Mouse (Mus musculus) liver, embryonic 15.5 days (tissue): ENCODE measurements around the gene Gm3488. TPM values are rescaled to one million over a fixed set of nuclear protein-coding genes. Genes with fewer than 3 reads are reported as not detected.
"Not testable (repeated sequence)": the region's sequence is repeated elsewhere in the genome, so short reads cannot be mapped to it uniquely, and the experiment has no call there.

Source experiments
- ATAC-seq: fragments of 200-750 bp; cut with Nextera tagmentation; 2 replicates; pipeline ENCODE4 v1.8.0; 2017; ENCODE audit warnings: moderate number of reproducible peaks, mild to moderate bottlenecking, moderate library complexity; ENCODE audit not compliant: insufficient read depth
- H3K27ac ChIP-seq: fragments of 300-500 bp; sonication (generic); replicated peaks from 2 replicates; pipeline ENCODE4 v1.5.1; 2015; ENCODE audit warnings: mild to moderate bottlenecking, inconsistent platforms
- H3K27me3 ChIP-seq: fragments of 300-500 bp; sonication (generic); 2 replicates; pipeline ENCODE4 v1.6.1; 2015; ENCODE audit warnings: mild to moderate bottlenecking, inconsistent platforms
- H3K36me3 ChIP-seq: fragments of 300-500 bp; sonication (generic); replicated peaks from 2 replicates; pipeline ENCODE4 v1.6.1; 2015; ENCODE audit warnings: moderate library complexity, mild to moderate bottlenecking, inconsistent platforms
- H3K4me1 ChIP-seq: fragments of 300-500 bp; sonication (generic); replicated peaks from 2 replicates; pipeline ENCODE4 v1.6.1; 2015; ENCODE audit warnings: inconsistent platforms
- H3K4me2 ChIP-seq: fragments of 300-500 bp; sonication (generic); 2 replicates; pipeline ENCODE4 v1.6.1; 2015; ENCODE audit warnings: moderate library complexity, mild to moderate bottlenecking, inconsistent platforms
- H3K4me3 ChIP-seq: fragments of 300-500 bp; sonication (generic); replicated peaks from 2 replicates; pipeline ENCODE4 v1.5.1; 2015; ENCODE audit warnings: mild to moderate bottlenecking, inconsistent platforms
- H3K9ac ChIP-seq: fragments of 300-500 bp; sonication (generic); 2 replicates; pipeline ENCODE4 v1.6.1; 2015; ENCODE audit warnings: moderate library complexity, mild to moderate bottlenecking, inconsistent platforms
- H3K9me3 ChIP-seq: fragments of 300-500 bp; sonication (generic); replicated peaks from 2 replicates; pipeline ENCODE4 v1.6.1; 2016; ENCODE audit warnings: inconsistent platforms
- WGBS: fragments of 180-500 bp; shearing (Covaris S2); methylation state at CpG from one replicate; pipeline ENCODE4 v1.1.7; 2015; ENCODE audit warnings: mixed read lengths; ENCODE audit not compliant: insufficient replicate concordance; 5-methylcytosine and 5-hydroxymethylcytosine counted together
- polyA plus RNA-seq: library from polyadenylated mRNA; unstranded; fragments of >200 nt; fragmentation: Nextera tagmentation; extraction: Ambion mirVana; gene quantifications from 2 replicates; pipeline ENCODE4 v1.2.1, GENCODE M21; 2015

The Gm3488 gene
- not detected in 2 replicates for polyA plus RNA-seq

- H3K4me1 ChIP-seq, H3K27ac ChIP-seq, H3K27me3 ChIP-seq, H3K36me3 ChIP-seq, H3K4me3 ChIP-seq, H3K9ac ChIP-seq, ATAC-seq, H3K4me2 ChIP-seq, H3K9me3 ChIP-seq: not testable (repeated sequence)
- no CpG with 5 or more reads among the region's 35 CpGs for WGBS
These were observed at the start of gene Gm3488 for GRCm38 (mm10) chr14:5501374-5501773. Gene Gm3488 (plus strand): TSS chr14:5501674.

- WGBS, result no CpG with 5 or more reads among the region's 3 CpGs
- H3K27ac ChIP-seq, ATAC-seq, H3K4me2 ChIP-seq, H3K4me1 ChIP-seq, H3K36me3 ChIP-seq, H3K27me3 ChIP-seq, H3K4me3 ChIP-seq, H3K9me3 ChIP-seq, H3K9ac ChIP-seq: not testable (repeated sequence)
These were observed 46.1 kb upstream of the Gm3488 start, which contains the start of gene Gm3194 for GRCm38 (mm10) chr14:5455367-5455766. Gene Gm3194 (minus strand): TSS chr14:5455467.

GRCm38 (mm10) chr14:5460469-5460868 is 41.0 kb upstream of the Gm3488 start:
- not testable (repeated sequence) for H3K27ac ChIP-seq, H3K4me3 ChIP-seq, ATAC-seq, H3K4me1 ChIP-seq, H3K9me3 ChIP-seq, H3K36me3 ChIP-seq, H3K4me2 ChIP-seq, H3K9ac ChIP-seq, H3K27me3 ChIP-seq
- WGBS, result no CpG with 5 or more reads among the region's 19 CpGs

GRCm38 (mm10) chr14:5477730-5478129 is 23.7 kb upstream of the Gm3488 start, which contains the start of gene Gm8246:
Gene Gm8246 (minus strand): TSS chr14:5477830.
- not testable (repeated sequence) for H3K4me2 ChIP-seq, H3K9me3 ChIP-seq, H3K36me3 ChIP-seq, H3K27me3 ChIP-seq, H3K27ac ChIP-seq, ATAC-seq, H3K4me1 ChIP-seq, H3K4me3 ChIP-seq, H3K9ac ChIP-seq
- WGBS, result no CpG with 5 or more reads among the region's 3 CpGs

GRCm38 (mm10) chr14:5483907-5484306 is 17.6 kb upstream of the Gm3488 start, which contains the start of gene Gm3187:
Gene Gm3187 (plus strand): TSS chr14:5484207.
- 53% methylated on average over 4 of the region's 5 CpGs for WGBS
- ATAC-seq, H3K27ac ChIP-seq: not testable (repeated sequence)

GRCm38 (mm10) chr14:5538196-5538595 is 36.7 kb downstream of the Gm3488 start, which contains the start of gene Gm3532:
Gene Gm3532 (plus strand): TSS chr14:5538496.
- H3K9ac ChIP-seq, H3K4me2 ChIP-seq, H3K27ac ChIP-seq, H3K27me3 ChIP-seq, ATAC-seq, H3K9me3 ChIP-seq, H3K4me3 ChIP-seq, H3K36me3 ChIP-seq, H3K4me1 ChIP-seq: not testable (repeated sequence)
- no CpG with 5 or more reads among the region's 2 CpGs for WGBS

More at GRCm38 (mm10) chr14:5483907-5484306, 17.6 kb upstream of the Gm3488 start, which contains the start of gene Gm3187:
- not testable (repeated sequence) for H3K36me3 ChIP-seq, H3K9ac ChIP-seq, H3K9me3 ChIP-seq, H3K4me1 ChIP-seq, H3K4me2 ChIP-seq, H3K27me3 ChIP-seq, H3K4me3 ChIP-seq

Other genes starting within 250 kb of the Gm3488 start
- gene Gm3526, start 241.1 kb upstream of the Gm3488 start, polyA plus RNA-seq, result not detected in 2 replicates
- gene Gm3542, start 166.7 kb upstream of the Gm3488 start, polyA plus RNA-seq, result not detected in 2 replicates
- gene Gm3500, start 112.6 kb upstream of the Gm3488 start, polyA plus RNA-seq, result not detected in 2 replicates
- not detected in 2 replicates for gene Gm3194, start 46.2 kb upstream of the Gm3488 start, polyA plus RNA-seq
- gene Gm8246, start 23.8 kb upstream of the Gm3488 start, polyA plus RNA-seq, result not detected in 2 replicates
- gene Gm3187, start 17.5 kb upstream of the Gm3488 start, polyA plus RNA-seq, result not detected in 2 replicates
- gene Gm3532, start 36.8 kb downstream of the Gm3488 start, polyA plus RNA-seq, result not detected in 2 replicates
- gene Gm8265, start 131.4 kb downstream of the Gm3488 start, polyA plus RNA-seq, result not detected in 2 replicates
- gene Gm9603, start 185.8 kb downstream of the Gm3488 start, polyA plus RNA-seq, result not detected in 2 replicates
- gene Gm3373, start 239.9 kb downstream of the Gm3488 start, polyA plus RNA-seq, result not detected in 2 replicates